Mouse (Mus musculus) MEL (cell line): ENCODE results near the gene Sgms1.
"Not testable (repeated sequence)": the region's sequence is repeated elsewhere in the genome, so short reads cannot be mapped to it uniquely, and the experiment has no call there.

Source experiments
- CTCF ChIP-seq, 3 experiments: IDR thresholded peaks in 2 of 3; conservative IDR thresholded peaks in 1 of 3; 2 replicates each; pipeline ENCODE4 v1.5.1; 2011 to 2012; ENCODE audit warnings: low read length in 3 of 3, low read depth in 2 of 3, mild to moderate bottlenecking in 2 of 3, improper control_type of control experiment in 1 of 3, inconsistent platforms in 1 of 3, mixed read lengths in 1 of 3, moderate library complexity in 1 of 3; ENCODE audit not compliant: control insufficient read depth in 1 of 3, insufficient read depth in 1 of 3, poor library complexity in 1 of 3, severe bottlenecking in 1 of 3
- MAFK ChIP-seq: IDR thresholded peaks from 2 replicates; pipeline ENCODE4 v1.6.1; 2011; ENCODE audit warnings: low read depth, mild to moderate bottlenecking, low read length, improper control_type of control experiment, borderline replicate concordance
- MAX ChIP-seq: IDR thresholded peaks from 2 replicates; pipeline ENCODE4 v1.6.1; 2011; ENCODE audit warnings: low read length, improper control_type of control experiment
- POLR2AphosphoS2 ChIP-seq: IDR thresholded peaks from 2 replicates; pipeline ENCODE4 v1.6.1; 2011; ENCODE audit warnings: low read length, improper control_type of control experiment
- TBP ChIP-seq: IDR thresholded peaks from 2 replicates; pipeline ENCODE4 v1.8.0; 2011; ENCODE audit warnings: low read depth, low read length, improper control_type of control experiment
- TCF12 ChIP-seq: IDR thresholded peaks from 2 replicates; pipeline ENCODE4 v1.6.1; 2014; ENCODE audit warnings: low read depth, mild to moderate bottlenecking, inconsistent platforms, low read length, improper control_type of control experiment, moderate library complexity
- USF1 ChIP-seq: IDR thresholded peaks from 2 replicates; pipeline ENCODE4 v1.6.1; 2014; ENCODE audit warnings: low read depth, mild to moderate bottlenecking, inconsistent platforms, low read length, improper control_type of control experiment, moderate library complexity
- ZMIZ1 ChIP-seq: IDR thresholded peaks from 2 replicates; pipeline ENCODE4 v1.6.1; 2012; ENCODE audit warnings: low read depth, mild to moderate bottlenecking, inconsistent platforms, low read length, improper control_type of control experiment, moderate library complexity

DNA sequence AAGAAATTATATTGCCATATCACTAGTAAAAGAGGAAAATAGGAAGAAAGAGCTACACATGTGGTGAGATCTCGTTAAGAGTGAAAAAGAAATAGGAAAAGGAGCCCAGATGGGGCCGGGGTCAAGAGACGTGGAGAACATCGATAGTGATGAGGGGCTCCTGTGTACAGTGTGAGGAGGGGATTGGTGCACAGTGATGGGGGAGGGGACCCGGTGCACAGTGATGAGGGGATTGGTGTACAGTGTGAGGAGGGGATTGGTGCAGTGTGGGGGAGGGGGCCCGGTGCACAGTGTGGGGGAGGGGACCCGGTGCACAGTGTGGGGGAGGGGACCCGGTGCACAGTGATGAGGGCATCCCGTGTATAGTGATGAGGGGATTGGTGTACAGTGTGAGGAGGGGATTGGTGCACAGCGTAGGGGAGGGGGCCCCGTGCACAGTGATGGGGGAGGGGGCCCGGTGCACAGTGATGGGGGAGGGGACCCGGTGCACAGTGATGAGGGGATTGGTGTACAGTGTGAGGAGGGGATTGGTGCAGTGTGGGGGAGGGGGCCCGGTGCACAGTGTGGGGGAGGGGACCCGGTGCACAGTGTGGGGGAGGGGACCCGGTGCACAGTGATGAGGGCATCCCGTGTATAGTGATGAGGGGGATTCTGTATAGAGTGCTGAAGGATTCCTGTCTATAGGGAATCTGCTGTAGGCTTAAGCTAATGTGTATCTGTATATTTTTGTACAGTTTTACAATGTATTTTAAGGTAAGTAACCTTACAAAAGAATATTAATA, 257.6 kb downstream of the Sgms1 start:
- not testable (repeated sequence) for TF ChIP-seq TCF12; ZMIZ1; CTCF (IDR thresholded peaks at IDR 0.05 in 2 of 3, conservative IDR thresholded peaks at IDR 0.05 in 1 of 3; ENCODE audit: control insufficient read depth in 1 of 3, insufficient read depth in 1 of 3, low read depth in 2 of 3, low read length in 3 of 3, poor library complexity in 1 of 3, severe bottlenecking in 1 of 3); POLR2AphosphoS2; TBP; USF1; MAFK; MAX
